Mouse (Mus musculus) liver, adult 2 months (tissue): Measurements from ENCODE around the gene Usp18. TPM values are rescaled to one million over a fixed set of nuclear protein-coding genes. Genes with fewer than 3 reads are reported as not detected.

Source experiments
- DNase-seq: peaks from one replicate; pipeline ENCODE4 v3.0.0-alpha.2; 2011; ENCODE audit warnings: low read depth, low spot score; ENCODE audit errors: extremely low read depth
- H3K27ac ChIP-seq: fragments of 200-500 bp; replicated peaks from 2 replicates; pipeline ENCODE4 v1.5.1; 2012; ENCODE audit warnings: low read depth, mild to moderate bottlenecking, control low read depth, inconsistent platforms, low read length; ENCODE audit not compliant: insufficient read depth
- H3K27me3 ChIP-seq: fragments of 200-500 bp; 2 replicates; pipeline ENCODE4 v1.6.1; 2012; ENCODE audit warnings: mild to moderate bottlenecking, moderate library complexity, low read length, inconsistent platforms; ENCODE audit not compliant: control insufficient read depth, insufficient read depth
- H3K36me3 ChIP-seq: fragments of 200-500 bp; 2 replicates; pipeline ENCODE4 v1.6.1; 2012; ENCODE audit warnings: low read length, inconsistent platforms; ENCODE audit not compliant: control insufficient read depth, insufficient read depth
- H3K4me1 ChIP-seq: fragments of 200-500 bp; 2 replicates; pipeline ENCODE4 v1.6.1; 2011; ENCODE audit warnings: low read length; ENCODE audit not compliant: control insufficient read depth, insufficient read depth
- H3K4me3 ChIP-seq: fragments of 200-500 bp; 2 replicates; pipeline ENCODE4 v1.5.1; 2011; ENCODE audit warnings: low read depth, mild to moderate bottlenecking, control low read depth, low read length, moderate library complexity; ENCODE audit not compliant: insufficient read depth
- H3K79me2 ChIP-seq: fragments of 200-500 bp; 2 replicates; pipeline ENCODE4 v1.6.1; 2012; ENCODE audit warnings: inconsistent platforms, mild to moderate bottlenecking, low read length, moderate library complexity; ENCODE audit not compliant: control insufficient read depth, insufficient read depth
- H3K9ac ChIP-seq: fragments of 200-500 bp; 2 replicates; pipeline ENCODE4 v1.6.1; 2012; ENCODE audit warnings: low read depth, mild to moderate bottlenecking, control low read depth, inconsistent platforms, low read length
- CTCF ChIP-seq: fragments of 200-500 bp; IDR thresholded peaks from 2 replicates; pipeline ENCODE4 v1.5.1; 2011; ENCODE audit warnings: low read depth, low read length, control low read depth
- POLR2A ChIP-seq: fragments of 200-500 bp; IDR thresholded peaks from 2 replicates; pipeline ENCODE4 v1.6.1; 2011; ENCODE audit warnings: low read length, control low read depth; ENCODE audit not compliant: insufficient read depth; ENCODE audit errors: extremely low read depth
- WGBS: fragments of 180-500 bp; shearing (Covaris S2); methylation state at CpG from one replicate; pipeline ENCODE4 v1.1.7; 2018; 5-methylcytosine and 5-hydroxymethylcytosine counted together
- polyA plus RNA-seq: library from polyadenylated mRNA; depleted of rRNA; stranded (reverse); fragments of >200 nt; gene quantifications from 2 replicates; pipeline ENCODE4 v1.2.3, GENCODE M21; 2012; rRNA removed
- total RNA-seq: library from RNA; depleted of rRNA; stranded (reverse); fragments of >200 nt; gene quantifications from 2 replicates; pipeline ENCODE4 v1.2.3, GENCODE M21; 2014; rRNA removed

Usp18 gene
- total and polyA plus RNA-seq, 2 experiments = 25.5 to 27.8 TPM

DNA sequence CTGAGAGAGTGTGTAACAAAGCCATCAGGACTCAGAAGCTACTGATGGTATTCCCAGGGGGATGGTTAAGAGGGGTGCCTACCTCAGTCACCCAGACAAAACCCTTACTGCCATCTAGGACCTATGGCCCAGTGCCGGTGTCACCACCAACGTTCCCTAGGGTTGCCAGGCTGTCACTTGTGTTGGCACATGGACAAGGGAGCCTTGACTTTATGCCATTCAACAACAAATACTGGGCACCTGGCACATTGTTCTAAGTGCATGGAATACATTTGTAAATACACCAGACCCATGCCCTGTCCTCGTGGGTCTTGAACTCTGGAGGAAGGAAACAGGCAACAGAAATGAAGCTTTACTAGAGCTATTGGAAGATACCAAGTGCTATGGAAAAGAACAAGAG is 59.9 kb downstream of the Usp18 start:
- H3K27me3 ChIP-seq = no peaks in the 10 kb centered on the region
- peaks cover 44% of the 10 kb centered on the region for H3K4me1 ChIP-seq
- peaks cover 6% of the 10 kb centered on the region; the same call in 1 of the 2 replicates for H3K79me2 ChIP-seq
- DNase-seq = peak; percentile 99
- peak overlapping the region; percentile 100 for H3K27ac ChIP-seq
- H3K36me3 ChIP-seq = no peaks in the 10 kb centered on the region
- WGBS = 23% methylated on average over 3 of the region's 3 CpGs
- H3K9ac ChIP-seq = peak overlapping the region; percentile 84
- TF ChIP-seq POLR2A = no peak
- no peak for TF ChIP-seq CTCF
- H3K4me3 ChIP-seq = no peak overlapping the region

DNA sequence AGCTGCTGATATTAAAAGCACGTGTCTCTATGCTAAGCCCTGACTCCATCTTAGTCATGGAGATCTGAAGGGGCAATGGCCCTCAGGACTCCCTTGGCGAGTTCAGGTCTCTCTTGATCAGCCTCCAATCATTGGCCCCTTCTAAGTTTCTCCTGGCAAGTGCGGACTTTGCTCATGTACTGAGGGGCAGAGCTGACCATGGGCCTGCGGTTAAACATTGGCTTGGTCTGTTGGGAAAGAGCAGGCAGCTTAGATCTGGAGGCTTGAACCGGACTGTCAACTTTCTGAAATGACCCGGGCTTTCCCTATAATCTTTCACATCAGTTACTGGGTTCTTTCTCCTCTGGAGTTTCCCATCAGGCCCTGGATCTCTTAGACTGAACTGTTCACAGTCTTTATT is 65.3 kb downstream of the Usp18 start:
- peak overlapping the region; percentile 79 for H3K27ac ChIP-seq
- peaks cover 6% of the 10 kb centered on the region; the same call in 1 of the 2 replicates for H3K36me3 ChIP-seq
- no peak overlapping the region for H3K9ac ChIP-seq
- H3K27me3 ChIP-seq = no peaks in the 10 kb centered on the region
- H3K4me1 ChIP-seq = peaks cover 39% of the 10 kb centered on the region
- 18% methylated on average over 6 of the region's 6 CpGs for WGBS
- H3K4me3 ChIP-seq = no peak overlapping the region
- DNase-seq = peak; percentile 97
- TF ChIP-seq POLR2A (no peak), CTCF (no peak)
- peaks cover 18% of the 10 kb centered on the region; the same call in 1 of the 2 replicates for H3K79me2 ChIP-seq

DNA sequence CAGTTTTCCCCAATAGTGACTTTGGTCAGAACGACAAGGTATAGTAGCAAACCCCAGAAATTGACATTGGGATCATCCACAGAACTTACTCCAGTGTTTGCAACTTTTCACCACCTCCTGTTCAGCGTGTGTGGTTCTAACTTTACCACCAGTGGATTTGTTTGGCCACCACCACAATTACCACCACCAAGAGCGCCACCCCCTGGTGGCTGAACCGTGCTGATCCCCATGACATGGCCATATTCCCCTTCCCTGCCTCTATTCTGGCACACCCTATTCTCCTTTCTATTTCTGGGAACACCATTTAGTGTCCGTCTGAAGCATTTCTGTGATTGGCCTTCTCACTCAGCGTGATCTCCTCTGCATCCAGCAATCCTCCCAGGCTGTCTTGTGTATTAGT is 73.4 kb downstream of the Usp18 start:
- Histone ChIP-seq H3K27ac (no peak overlapping the region), H3K4me3 (no peak overlapping the region), H3K27me3 (no peaks in the 10 kb centered on the region), H3K79me2 (peaks cover 16% of the 10 kb centered on the region; the same call in 1 of the 2 replicates), H3K4me1 (peaks cover 1% of the 10 kb centered on the region; the same call in 1 of the 2 replicates), H3K36me3 (peaks cover 60% of the 10 kb centered on the region), H3K9ac (no peak overlapping the region)
- DNase-seq = no peak
- WGBS = 53% methylated on average over 6 of the region's 6 CpGs
- peak; percentile 74 for TF ChIP-seq CTCF
- TF ChIP-seq POLR2A = no peak

Other genes starting within 250 kb of the Usp18 start
- 5.8 and 9.0 TPM in 2 replicates for gene Mical3, start 114.9 kb upstream of the Usp18 start, total RNA-seq
- 7.9 and 8.8 TPM in 2 replicates for gene Mical3, start 114.9 kb upstream of the Usp18 start, polyA plus RNA-seq
- 10.0 and 13.2 TPM in 2 replicates for gene Pex26, start 62.2 kb upstream of the Usp18 start, total RNA-seq
- 20.4 and 23.5 TPM in 2 replicates for gene Pex26, start 62.2 kb upstream of the Usp18 start, polyA plus RNA-seq
- 0.55 and 1.9 TPM in 2 replicates for gene Tuba8, start 35.2 kb upstream of the Usp18 start, total RNA-seq
- 1.5 and 1.6 TPM in 2 replicates for gene Tuba8, start 35.2 kb upstream of the Usp18 start, polyA plus RNA-seq
- gene Slc6a13, start 54.3 kb downstream of the Usp18 start, total RNA-seq = 159 and 178 TPM in 2 replicates
- 264 and 272 TPM in 2 replicates for gene Slc6a13, start 54.3 kb downstream of the Usp18 start, polyA plus RNA-seq
- 80.5 and 86.8 TPM in 2 replicates for gene Slc6a12, start 97.2 kb downstream of the Usp18 start, total RNA-seq
- gene Slc6a12, start 97.2 kb downstream of the Usp18 start, polyA plus RNA-seq = 150 and 172 TPM in 2 replicates
- under 0.01 TPM in 1 of 2 replicates, not detected in the other for gene Iqsec3, start 227.8 kb downstream of the Usp18 start, total RNA-seq
- gene Iqsec3, start 227.8 kb downstream of the Usp18 start, polyA plus RNA-seq = not detected in 2 replicates